Mouse (Mus musculus): ENCODE measurements around the gene Tspan33. TPM values are rescaled to one million over a fixed set of nuclear protein-coding genes. Genes with fewer than 3 reads are reported as not detected.

Tspan33 gene
- polyA plus RNA-seq, 2 experiments = 76.1 to 108 TPM

DNA sequence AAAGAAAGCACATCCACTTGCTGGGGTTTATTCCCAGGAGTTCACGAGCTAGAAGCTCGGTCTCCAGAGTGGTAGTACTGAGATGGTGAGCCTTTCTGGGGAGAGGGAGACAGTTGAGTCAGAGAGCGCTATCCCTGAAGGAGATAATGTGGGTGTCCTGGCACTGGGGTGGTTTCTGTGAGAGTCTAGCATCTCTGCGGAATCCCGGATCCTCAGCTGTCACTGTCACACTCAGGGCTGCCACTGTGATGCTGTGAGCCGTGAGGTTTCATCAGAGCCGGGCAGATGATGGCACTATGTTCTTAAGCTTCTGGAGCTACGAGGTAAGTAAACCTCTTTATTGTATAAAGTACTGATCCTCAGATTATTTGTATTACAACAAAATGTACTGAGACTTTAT is 4.6 kb upstream of the Tspan33 start:
- peaks cover 24% of the 10 kb centered on the region for H3K27me3 ChIP-seq (ENCODE audit: control insufficient read depth, insufficient read depth, low read length)
- peaks cover 4 to 8% of the 10 kb centered on the region in 2 experiments; a peak in 2 of 4 replicates for H3K4me1 ChIP-seq (replicated peaks; ENCODE audit: control insufficient read depth in 2 of 2, insufficient read depth in 2 of 2, low read length in 1 of 2)
- ATAC-seq (ENCODE audit: insufficient read depth) (no peak), DNase-seq (ENCODE audit: low read depth in 3 of 3, low spot score in 3 of 3) (no peak)
- no peak overlapping the region for H3K27ac ChIP-seq
- H3K9me3 ChIP-seq (ENCODE audit: control insufficient read depth, low read length) = no peaks in the 10 kb centered on the region
- no peaks in the 10 kb centered on the region for H3K36me3 ChIP-seq (replicated peaks; ENCODE audit: control insufficient read depth, insufficient read depth, low read depth)
- H3K9ac ChIP-seq (replicated peaks) = no peak overlapping the region
- no peak overlapping the region for H3K4me2 ChIP-seq (ENCODE audit: low read depth)
- WGBS (ENCODE audit: insufficient replicate concordance) = 72% methylated on average over 8 of the region's 8 CpGs
- no peak overlapping the region for H3K4me3 ChIP-seq (ENCODE audit: insufficient read depth in 1 of 2, low read depth in 2 of 2, low read length in 2 of 2)
- TF ChIP-seq CTCF (IDR thresholded peaks at IDR 0.05; ENCODE audit: low read depth) = no peak

DNA sequence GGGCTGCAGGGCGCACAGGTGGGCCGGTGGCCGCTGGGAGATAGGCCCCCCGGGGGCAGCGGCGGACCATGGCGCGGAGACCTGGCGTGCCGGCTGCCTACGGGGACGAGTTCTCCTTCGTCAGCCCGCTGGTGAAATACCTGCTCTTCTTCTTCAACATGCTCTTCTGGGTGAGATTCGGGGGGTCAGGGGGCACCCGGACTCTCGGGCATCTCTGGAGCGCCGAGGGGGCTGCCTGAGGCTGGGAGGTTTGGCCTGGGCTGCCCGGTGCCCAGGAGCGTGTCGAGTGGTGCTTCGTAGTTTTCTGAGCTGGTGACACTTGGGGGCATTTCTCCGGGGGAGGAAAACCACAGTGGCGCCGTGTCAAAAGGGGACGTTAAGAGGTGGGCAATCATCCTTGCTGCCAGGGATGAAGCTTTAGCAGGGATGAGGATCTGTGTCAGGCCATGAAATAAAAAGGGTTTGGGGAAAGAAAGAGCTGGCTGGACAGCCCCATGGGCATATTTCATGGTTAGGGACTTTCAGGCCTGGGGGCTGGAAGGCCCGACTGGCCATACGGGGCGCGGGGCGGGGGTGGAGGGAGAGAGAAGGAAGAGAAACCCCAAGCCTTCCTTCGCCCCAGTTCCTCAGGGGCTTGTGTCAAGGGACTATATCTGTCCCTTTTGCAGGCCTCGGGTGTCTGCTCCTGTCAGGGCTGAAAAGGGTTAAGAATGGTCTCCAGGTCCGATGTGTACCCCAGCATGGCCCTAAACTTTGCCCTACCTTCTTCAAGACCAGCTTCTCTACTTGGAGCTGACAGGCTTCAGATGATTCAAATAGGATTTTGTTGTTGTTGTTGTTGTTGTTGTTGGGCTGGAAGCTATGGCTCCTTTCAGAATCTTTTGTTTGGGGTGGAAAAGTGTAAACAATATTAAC is 610 bp downstream of the Tspan33 start:
- Histone ChIP-seq H3K9ac (replicated peaks) (peak overlapping the region; percentile 90), H3K27me3 (ENCODE audit: control insufficient read depth, insufficient read depth, low read length) (peaks cover 20% of the 10 kb centered on the region), H3K36me3 (replicated peaks; ENCODE audit: control insufficient read depth, insufficient read depth, low read depth) (peaks cover 31% of the 10 kb centered on the region), H3K4me3 (ENCODE audit: insufficient read depth in 1 of 2, low read depth in 2 of 2, low read length in 2 of 2) (peak overlapping the region; percentile 78 to 83), H3K4me1 (replicated peaks; ENCODE audit: control insufficient read depth in 2 of 2, insufficient read depth in 2 of 2, low read length in 1 of 2) (peaks cover 30 to 38% of the 10 kb centered on the region in 2 experiments), H3K9me3 (ENCODE audit: control insufficient read depth, low read length) (no peaks in the 10 kb centered on the region), H3K27ac (peak overlapping the region; percentile 97), H3K4me2 (ENCODE audit: low read depth) (peak overlapping the region; percentile 92)
- ATAC-seq (ENCODE audit: insufficient read depth) = no peak
- TF ChIP-seq CTCF (IDR thresholded peaks at IDR 0.05; ENCODE audit: low read depth) (peak; percentile 5; the same call in 1 of the 2 replicates), EP300 (IDR thresholded peaks at IDR 0.05; ENCODE audit: low read depth) (no peak)
- under 1% methylated on average over 34 of the region's 35 CpGs for WGBS (ENCODE audit: insufficient replicate concordance)
- no peak for DNase-seq (ENCODE audit: low read depth in 3 of 3, low spot score in 3 of 3)

DNA sequence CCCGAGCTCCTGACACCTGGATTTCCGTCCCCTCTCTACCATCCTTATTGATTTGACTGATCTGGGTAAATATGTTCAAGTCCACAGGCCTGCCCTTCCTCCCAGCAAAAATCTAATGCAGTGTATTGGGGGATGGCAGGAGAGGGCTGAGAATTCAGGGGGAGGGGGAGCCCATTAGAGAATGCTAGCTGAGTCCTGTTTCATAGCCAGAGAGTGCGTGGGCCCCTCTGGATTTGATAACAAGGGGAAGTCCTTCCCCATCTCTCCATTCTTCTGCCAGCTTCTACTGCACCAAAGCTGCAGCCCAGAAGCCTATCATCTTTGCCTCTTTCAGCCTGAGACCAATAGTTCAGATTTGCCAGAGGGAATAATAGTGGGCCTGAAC is 1.3 kb downstream of the Tspan33 start:
- WGBS (ENCODE audit: insufficient replicate concordance) = 19% methylated on average over 3 of the region's 3 CpGs
- Histone ChIP-seq H3K4me2 (ENCODE audit: low read depth) (peak overlapping the region; percentile 92), H3K36me3 (replicated peaks; ENCODE audit: control insufficient read depth, insufficient read depth, low read depth) (peaks cover 32% of the 10 kb centered on the region), H3K4me3 (ENCODE audit: insufficient read depth in 1 of 2, low read depth in 2 of 2, low read length in 2 of 2) (peak overlapping the region; percentile 78 to 83), H3K9me3 (ENCODE audit: control insufficient read depth, low read length) (no peaks in the 10 kb centered on the region), H3K27me3 (ENCODE audit: control insufficient read depth, insufficient read depth, low read length) (peaks cover 18% of the 10 kb centered on the region), H3K27ac (peak overlapping the region; percentile 97), H3K9ac (replicated peaks) (peak overlapping the region; percentile 90), H3K4me1 (replicated peaks; ENCODE audit: control insufficient read depth in 2 of 2, insufficient read depth in 2 of 2, low read length in 1 of 2) (peaks cover 32 to 40% of the 10 kb centered on the region in 2 experiments)
- ATAC-seq (ENCODE audit: insufficient read depth) = no peak
- TF ChIP-seq CTCF (IDR thresholded peaks at IDR 0.05; ENCODE audit: low read depth) (no peak), EP300 (IDR thresholded peaks at IDR 0.05; ENCODE audit: low read depth) (0 out of 2 replicates have a peak, but pooled peaks have one; percentile 21)
- DNase-seq (ENCODE audit: low read depth in 3 of 3, low spot score in 3 of 3) = no peak

DNA sequence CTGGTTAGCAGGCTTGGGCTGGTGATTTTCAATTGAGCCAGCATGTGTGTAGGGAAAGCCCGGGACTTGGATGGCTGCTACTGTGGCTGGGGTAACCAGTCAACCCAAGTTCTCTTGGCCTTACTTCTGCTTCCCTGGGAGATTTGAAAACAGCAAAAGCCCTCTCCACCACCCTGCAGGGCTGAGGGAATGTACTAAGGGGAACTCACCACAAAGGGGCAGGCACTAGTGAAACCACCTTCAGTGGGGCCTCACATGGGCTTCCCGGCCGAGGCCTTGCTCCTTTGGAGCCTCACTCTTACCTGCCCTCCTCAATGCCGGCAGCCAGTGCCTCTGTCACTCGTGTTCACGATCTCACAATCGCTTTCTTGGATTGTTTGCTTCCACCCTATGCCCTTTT is 2.0 kb downstream of the Tspan33 start:
- no peak for ATAC-seq (ENCODE audit: insufficient read depth)
- H3K4me2 ChIP-seq (ENCODE audit: low read depth) = peak overlapping the region; percentile 92

DNA sequence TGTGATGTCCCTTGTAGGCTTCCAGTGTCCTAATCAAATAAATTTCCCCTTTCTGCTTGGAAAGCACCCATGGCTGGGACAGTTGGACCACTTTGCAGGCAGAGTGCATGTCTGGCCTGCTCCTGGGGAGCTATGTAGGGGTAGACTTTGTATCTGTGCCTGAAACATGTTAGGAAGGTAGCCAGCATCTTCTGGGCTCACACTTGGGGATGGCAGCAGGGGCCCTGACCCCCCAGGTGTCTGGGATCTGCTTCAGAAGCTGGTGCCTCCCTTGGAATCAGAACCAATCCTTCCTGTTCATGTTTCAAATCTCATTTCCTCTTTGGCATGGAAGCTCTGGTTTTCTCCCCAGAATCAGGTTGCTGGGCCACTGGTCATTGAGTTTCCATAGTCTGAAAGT is 3.1 kb downstream of the Tspan33 start:
- no peak for TF ChIP-seq EP300 (IDR thresholded peaks at IDR 0.05; ENCODE audit: low read depth)
- no peak for TF ChIP-seq CTCF (IDR thresholded peaks at IDR 0.05; ENCODE audit: low read depth)
- Histone ChIP-seq H3K27ac (peak overlapping the region; percentile 97), H3K9me3 (ENCODE audit: control insufficient read depth, low read length) (no peaks in the 10 kb centered on the region), H3K36me3 (replicated peaks; ENCODE audit: control insufficient read depth, insufficient read depth, low read depth) (peaks cover 41% of the 10 kb centered on the region), H3K4me3 (ENCODE audit: insufficient read depth in 1 of 2, low read depth in 2 of 2, low read length in 2 of 2) (peak overlapping the region; percentile 78 to 83), H3K4me2 (ENCODE audit: low read depth) (peak overlapping the region; percentile 92), H3K4me1 (replicated peaks; ENCODE audit: control insufficient read depth in 2 of 2, insufficient read depth in 2 of 2, low read length in 1 of 2) (peaks cover 46 to 56% of the 10 kb centered on the region in 2 experiments), H3K9ac (replicated peaks) (peak overlapping the region; percentile 90), H3K27me3 (ENCODE audit: control insufficient read depth, insufficient read depth, low read length) (peaks cover 7% of the 10 kb centered on the region)
- no peak for ATAC-seq (ENCODE audit: insufficient read depth)
- DNase-seq (ENCODE audit: low read depth in 3 of 3, low spot score in 3 of 3) = no peak

More for the DNA sequence above, 2.0 kb downstream of the Tspan33 start:
- TF ChIP-seq EP300 (IDR thresholded peaks at IDR 0.05; ENCODE audit: low read depth) (no peak), CTCF (IDR thresholded peaks at IDR 0.05; ENCODE audit: low read depth) (peak; percentile 28; the same call in 1 of the 2 replicates)
- Histone ChIP-seq H3K27ac (peak overlapping the region; percentile 97), H3K9me3 (ENCODE audit: control insufficient read depth, low read length) (no peaks in the 10 kb centered on the region), H3K27me3 (ENCODE audit: control insufficient read depth, insufficient read depth, low read length) (peaks cover 14% of the 10 kb centered on the region), H3K9ac (replicated peaks) (peak overlapping the region; percentile 90), H3K4me1 (replicated peaks; ENCODE audit: control insufficient read depth in 2 of 2, insufficient read depth in 2 of 2, low read length in 1 of 2) (peaks cover 39 to 47% of the 10 kb centered on the region in 2 experiments), H3K36me3 (replicated peaks; ENCODE audit: control insufficient read depth, insufficient read depth, low read depth) (peaks cover 35% of the 10 kb centered on the region), H3K4me3 (ENCODE audit: insufficient read depth in 1 of 2, low read depth in 2 of 2, low read length in 2 of 2) (peak overlapping the region; percentile 78 to 83)
- DNase-seq (ENCODE audit: low read depth in 3 of 3, low spot score in 3 of 3) = no peak
- WGBS (ENCODE audit: insufficient replicate concordance) = 19% methylated on average over 7 of the region's 7 CpGs

Data from liver, embryonic 14.5 days (tissue).